Mouse (Mus musculus): ENCODE measurements at regions not wholly inside any gene's neighbourhood (a gene's known extent, or its start where the extent isn't known, plus 50 kb on each side); places are given as distances from the start of the nearest gene placed in this dataset.

DNA sequence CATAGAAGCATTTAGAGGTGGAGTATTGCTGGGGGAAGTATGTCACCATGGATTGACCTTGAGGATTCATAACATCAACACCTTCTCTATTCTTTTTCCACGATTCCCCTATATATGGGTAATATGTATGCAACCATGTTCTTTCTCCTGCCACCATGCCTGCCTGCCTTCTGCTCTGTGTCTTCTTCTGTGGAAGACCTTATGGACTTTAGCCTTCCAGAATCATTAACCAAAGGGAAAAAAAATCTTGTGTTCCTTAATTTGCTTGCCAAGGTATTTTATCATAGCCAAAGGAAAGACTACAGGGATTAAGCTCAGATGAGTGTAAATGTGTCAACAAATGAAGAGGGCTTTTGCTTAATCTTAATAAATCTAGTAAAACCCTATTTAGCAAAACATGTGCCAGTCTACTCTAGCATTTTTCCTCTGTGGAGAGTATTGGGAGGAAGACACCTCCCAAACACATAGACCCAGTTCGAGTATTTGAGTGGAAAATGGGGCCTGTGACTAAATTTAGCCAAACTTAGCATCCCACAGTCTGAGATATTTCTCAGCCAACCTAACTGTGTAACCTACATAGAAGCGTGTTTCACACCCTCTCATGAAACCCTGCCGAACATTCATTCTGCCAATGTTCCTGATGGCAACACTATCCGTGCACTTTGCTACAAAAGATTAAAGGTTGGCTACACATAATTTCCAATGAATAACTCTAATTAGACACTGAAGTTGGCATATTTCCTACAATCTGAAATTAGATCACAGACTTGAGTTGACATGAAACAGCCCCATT is 468.0 kb upstream of the Cblb start:
- H3K4me2 ChIP-seq = no peak overlapping the region
- H3K27ac ChIP-seq = no peak overlapping the region
- ATAC-seq (ENCODE audit: insufficient number of reproducible peaks, insufficient read depth, low FRiP score, low TSS enrichment, low read depth) = no peak
- H3K9me3 ChIP-seq = no peaks in the 10 kb centered on the region
- no peaks in the 10 kb centered on the region for H3K4me1 ChIP-seq (replicated peaks)
- no peaks in the 10 kb centered on the region for H3K27me3 ChIP-seq
- WGBS = 89% methylated on average over 5 of the region's 5 CpGs
- H3K9ac ChIP-seq (replicated peaks) = no peak overlapping the region
- H3K4me3 ChIP-seq (replicated peaks) = no peak overlapping the region
- no peaks in the 10 kb centered on the region for H3K36me3 ChIP-seq

DNA sequence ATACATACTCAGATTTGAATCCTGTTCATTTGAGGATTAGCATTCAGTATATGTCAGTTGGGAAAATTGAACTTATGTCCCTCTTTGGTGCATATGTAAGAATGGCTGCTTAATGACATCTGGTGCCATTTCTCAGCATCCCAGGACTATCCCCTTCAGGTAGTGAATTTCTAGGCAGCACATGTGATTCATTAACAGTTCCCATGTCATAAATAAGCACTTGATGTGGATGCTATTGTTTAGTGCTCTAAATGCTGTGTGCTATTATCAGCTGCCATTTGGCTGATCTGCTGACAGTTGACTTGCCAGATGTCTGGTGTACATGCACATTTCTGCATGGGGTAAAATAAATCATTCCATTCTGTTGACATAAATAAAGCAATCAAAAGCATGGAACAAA is 467.0 kb upstream of the Cblb start:
- Histone ChIP-seq H3K9ac (replicated peaks) (no peak overlapping the region), H3K9me3 (no peaks in the 10 kb centered on the region), H3K27ac (no peak overlapping the region), H3K4me2 (no peak overlapping the region), H3K4me3 (replicated peaks) (no peak overlapping the region), H3K4me1 (replicated peaks) (no peaks in the 10 kb centered on the region), H3K27me3 (no peaks in the 10 kb centered on the region), H3K36me3 (no peaks in the 10 kb centered on the region)
- no peak for ATAC-seq (ENCODE audit: insufficient number of reproducible peaks, insufficient read depth, low FRiP score, low TSS enrichment, low read depth)

DNA sequence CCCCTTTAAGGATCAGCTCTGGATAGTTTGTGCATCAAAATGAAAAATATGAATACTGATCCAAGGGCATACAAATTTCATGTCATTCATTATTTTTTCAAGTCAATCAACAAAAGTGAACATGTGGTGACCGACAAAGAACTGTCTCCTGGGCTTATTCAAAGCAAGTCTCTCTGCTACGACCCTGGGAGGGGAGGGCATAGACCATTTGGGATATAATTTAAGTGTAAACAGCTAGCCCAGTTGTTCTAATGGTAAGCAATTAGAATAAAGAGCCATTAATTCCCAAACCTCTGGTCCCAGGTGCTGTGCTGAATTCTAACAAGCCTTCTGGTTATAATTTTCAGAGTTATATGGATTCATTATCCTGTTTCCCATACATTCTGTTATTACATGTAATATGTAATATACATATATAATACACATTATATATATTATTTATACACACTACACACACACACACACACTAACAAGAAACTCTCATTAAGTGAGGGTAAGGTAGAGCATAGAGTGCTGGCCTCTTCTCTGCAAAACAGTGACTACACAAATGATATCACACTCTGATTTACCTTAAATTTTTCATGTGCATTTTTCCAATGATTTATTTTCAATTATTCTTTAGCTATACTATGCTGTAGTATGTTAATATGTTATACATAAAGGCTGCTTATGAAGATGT is 453.0 kb upstream of the Cblb start:
- 41% methylated on average over 2 of the region's 2 CpGs for WGBS
- H3K36me3 ChIP-seq = no peaks in the 10 kb centered on the region
- ATAC-seq (ENCODE audit: insufficient number of reproducible peaks, insufficient read depth, low FRiP score, low TSS enrichment, low read depth) = no peak
- H3K27ac ChIP-seq = no peak overlapping the region
- H3K9ac ChIP-seq (replicated peaks) = no peak overlapping the region
- no peak overlapping the region for H3K4me3 ChIP-seq (replicated peaks)
- H3K9me3 ChIP-seq = no peaks in the 10 kb centered on the region
- H3K4me1 ChIP-seq (replicated peaks) = no peaks in the 10 kb centered on the region
- H3K27me3 ChIP-seq = no peaks in the 10 kb centered on the region
- no peak overlapping the region for H3K4me2 ChIP-seq

DNA sequence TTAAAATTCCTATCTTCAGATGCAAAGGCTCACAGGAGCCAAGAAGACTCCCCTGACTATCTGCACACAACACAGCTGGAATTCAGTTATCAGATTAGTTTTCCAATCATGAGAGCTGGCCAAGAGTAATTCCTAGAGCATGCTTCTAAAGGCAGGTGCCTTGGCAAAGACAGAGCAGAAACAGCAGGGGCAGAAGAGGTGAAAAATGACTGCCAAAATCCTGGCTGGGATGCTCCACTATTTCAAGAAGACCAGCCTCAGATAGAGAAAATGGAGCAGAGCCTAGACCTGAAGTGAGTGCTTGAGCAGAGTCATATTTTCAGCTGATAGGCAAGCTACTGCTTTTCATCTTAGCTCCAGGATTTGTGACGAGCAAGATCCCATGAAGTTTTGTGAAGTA is 450.5 kb upstream of the Cblb start:
- Histone ChIP-seq H3K36me3 (no peaks in the 10 kb centered on the region), H3K4me3 (replicated peaks) (no peak overlapping the region), H3K9me3 (no peaks in the 10 kb centered on the region), H3K9ac (replicated peaks) (no peak overlapping the region), H3K27ac (no peak overlapping the region), H3K4me2 (no peak overlapping the region), H3K27me3 (no peaks in the 10 kb centered on the region), H3K4me1 (replicated peaks) (no peaks in the 10 kb centered on the region)
- ATAC-seq (ENCODE audit: insufficient number of reproducible peaks, insufficient read depth, low FRiP score, low TSS enrichment, low read depth) = no peak
- WGBS = 73% methylated on average over 1 of the region's 1 CpGs

DNA sequence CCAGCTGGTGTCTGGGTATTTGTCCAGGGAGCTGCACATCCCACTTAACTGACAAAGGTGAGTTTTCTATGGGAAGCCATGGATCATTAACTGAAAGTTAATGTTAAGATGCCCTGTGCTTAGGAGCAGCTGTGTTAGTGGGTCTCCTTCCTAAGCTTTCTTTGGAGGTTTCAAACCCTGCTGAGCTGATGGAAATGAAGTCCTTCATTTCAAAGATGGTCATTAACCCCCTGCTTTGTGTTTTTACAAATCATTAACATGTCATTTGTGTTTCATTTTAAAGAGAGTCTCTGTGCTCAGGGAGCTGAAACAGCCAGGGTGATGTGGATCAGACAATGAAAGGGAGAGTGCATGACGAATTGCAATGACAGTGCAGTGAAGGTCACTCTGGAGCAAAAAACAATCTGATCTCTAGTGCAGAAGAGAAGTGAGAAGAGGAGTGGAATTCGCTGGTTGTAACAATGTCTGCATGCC is 441.1 kb upstream of the Cblb start:
- Histone ChIP-seq H3K27me3 (no peaks in the 10 kb centered on the region), H3K4me3 (replicated peaks) (no peak overlapping the region), H3K4me1 (replicated peaks) (no peaks in the 10 kb centered on the region), H3K4me2 (no peak overlapping the region), H3K36me3 (no peaks in the 10 kb centered on the region), H3K9ac (replicated peaks) (no peak overlapping the region), H3K9me3 (no peaks in the 10 kb centered on the region), H3K27ac (no peak overlapping the region)
- 24% methylated on average over 2 of the region's 2 CpGs for WGBS
- ATAC-seq (ENCODE audit: insufficient number of reproducible peaks, insufficient read depth, low FRiP score, low TSS enrichment, low read depth) = no peak

DNA sequence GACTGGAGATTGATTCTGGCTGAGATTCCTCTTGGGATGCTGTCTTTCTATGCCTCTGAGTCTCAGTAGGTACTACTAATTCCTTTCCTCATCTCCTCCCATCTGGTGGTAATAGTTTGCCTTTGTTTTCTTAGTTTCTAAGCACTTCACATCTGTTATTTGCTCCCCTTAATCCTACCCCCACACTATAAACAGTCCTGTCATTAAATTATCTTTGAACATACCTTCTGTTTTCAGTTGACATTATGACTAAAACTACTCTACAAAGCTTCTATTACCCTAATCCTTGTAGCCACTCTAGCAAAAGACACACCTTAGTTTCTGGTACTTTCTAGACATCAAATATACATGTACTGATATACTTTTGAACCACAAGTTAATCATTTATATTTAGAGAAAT is 413.4 kb upstream of the Cblb start:
- H3K4me1 ChIP-seq (replicated peaks) = no peaks in the 10 kb centered on the region
- no peaks in the 10 kb centered on the region for H3K9me3 ChIP-seq
- no peaks in the 10 kb centered on the region for H3K36me3 ChIP-seq
- H3K9ac ChIP-seq (replicated peaks) = no peak overlapping the region
- H3K27me3 ChIP-seq = no peaks in the 10 kb centered on the region
- H3K4me3 ChIP-seq (replicated peaks) = no peak overlapping the region
- no peak overlapping the region for H3K4me2 ChIP-seq
- no peak for ATAC-seq (ENCODE audit: insufficient number of reproducible peaks, insufficient read depth, low FRiP score, low TSS enrichment, low read depth)
- no peak overlapping the region for H3K27ac ChIP-seq

DNA sequence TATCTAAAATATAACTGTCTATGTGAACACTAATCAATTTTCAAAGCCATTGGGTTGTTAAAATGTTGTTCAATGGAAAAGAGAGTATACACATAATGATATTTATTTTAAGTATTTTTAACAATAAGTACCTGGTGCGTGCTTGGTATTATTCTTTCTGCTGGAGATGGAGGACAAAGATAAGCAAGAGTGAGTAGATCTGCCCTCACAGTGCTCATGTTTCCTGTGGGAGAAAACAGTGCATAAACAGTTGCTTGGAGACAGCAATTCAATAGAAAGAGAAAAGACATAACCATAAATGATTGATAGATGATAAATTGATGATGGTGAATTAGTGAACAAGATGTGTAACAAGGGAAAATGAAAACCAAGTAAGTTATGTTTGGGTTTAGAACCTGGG is 384.4 kb upstream of the Cblb start:
- Histone ChIP-seq H3K36me3 (no peaks in the 10 kb centered on the region), H3K4me1 (replicated peaks) (no peaks in the 10 kb centered on the region), H3K9ac (replicated peaks) (no peak overlapping the region), H3K4me3 (replicated peaks) (no peak overlapping the region), H3K4me2 (no peak overlapping the region), H3K27me3 (no peaks in the 10 kb centered on the region), H3K9me3 (no peaks in the 10 kb centered on the region), H3K27ac (no peak overlapping the region)
- no peak for ATAC-seq (ENCODE audit: insufficient number of reproducible peaks, insufficient read depth, low FRiP score, low TSS enrichment, low read depth)
- 91% methylated on average over 1 of the region's 1 CpGs for WGBS

DNA sequence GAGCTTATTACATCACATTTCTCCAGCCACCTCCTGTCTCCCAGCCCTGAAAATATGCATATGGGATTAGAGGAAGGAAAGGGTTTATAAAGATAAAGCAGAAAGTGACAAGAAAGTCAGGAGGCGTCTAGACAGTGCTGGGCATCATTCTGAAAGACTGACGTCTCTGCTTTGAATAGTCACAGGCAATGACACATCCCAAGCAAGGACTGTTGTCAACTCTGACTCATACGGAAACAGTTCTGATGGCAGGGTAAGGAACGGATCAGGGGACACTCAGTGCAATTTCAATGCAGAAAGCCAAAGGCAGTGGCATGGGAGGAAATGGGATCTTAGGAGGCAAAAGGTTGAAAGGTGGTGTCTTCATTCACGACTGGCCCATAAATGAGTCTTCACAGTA is 380.9 kb upstream of the Cblb start:
- Histone ChIP-seq H3K36me3 (no peaks in the 10 kb centered on the region), H3K4me3 (replicated peaks) (no peak overlapping the region), H3K27me3 (no peaks in the 10 kb centered on the region), H3K4me2 (no peak overlapping the region), H3K27ac (no peak overlapping the region), H3K9ac (replicated peaks) (no peak overlapping the region), H3K9me3 (no peaks in the 10 kb centered on the region), H3K4me1 (replicated peaks) (no peaks in the 10 kb centered on the region)
- WGBS = 78% methylated on average over 5 of the region's 5 CpGs
- no peak for ATAC-seq (ENCODE audit: insufficient number of reproducible peaks, insufficient read depth, low FRiP score, low TSS enrichment, low read depth)

DNA sequence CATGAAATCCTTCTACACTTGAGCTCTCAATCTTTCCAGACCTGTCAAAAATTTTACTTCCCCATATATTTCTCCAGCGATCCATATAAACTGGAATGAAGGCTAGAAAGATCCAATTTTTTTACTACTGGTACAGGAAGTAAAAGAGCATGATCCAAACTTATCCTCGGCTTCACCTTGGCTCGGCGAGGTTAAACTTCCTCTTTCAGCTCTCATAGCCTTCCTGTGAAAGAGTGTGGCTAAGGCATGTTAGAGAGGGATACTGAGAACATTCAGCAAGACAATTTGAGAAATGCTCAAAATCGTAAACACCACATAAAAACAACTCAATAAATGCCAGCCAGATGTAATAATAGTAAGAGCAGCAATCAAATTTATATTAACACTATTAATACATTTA is 380.3 kb upstream of the Cblb start:
- no peaks in the 10 kb centered on the region for H3K36me3 ChIP-seq
- no peak overlapping the region for H3K9ac ChIP-seq (replicated peaks)
- WGBS = 78% methylated on average over 5 of the region's 5 CpGs

DNA sequence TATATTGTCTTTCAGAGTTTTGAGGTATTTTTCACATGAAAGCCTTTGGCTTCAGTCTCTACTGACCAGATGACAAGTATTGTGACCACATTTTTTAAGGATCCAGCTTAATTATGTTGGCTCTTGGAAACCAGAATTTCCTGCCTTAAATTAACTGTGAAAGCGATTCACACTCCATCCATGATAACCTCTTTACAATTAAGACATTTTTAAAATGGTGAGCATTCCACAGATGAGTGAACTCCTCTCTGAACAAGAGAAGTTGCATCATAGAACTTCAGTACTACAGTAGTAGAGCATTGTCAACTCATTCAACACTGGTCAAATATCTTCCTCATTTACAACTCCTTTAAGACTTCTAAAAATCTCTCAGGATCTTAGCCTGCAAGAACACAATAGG is 369.3 kb upstream of the Cblb start:
- no peaks in the 10 kb centered on the region for H3K9me3 ChIP-seq
- no peaks in the 10 kb centered on the region for H3K27me3 ChIP-seq
- no peaks in the 10 kb centered on the region for H3K36me3 ChIP-seq
- no peak overlapping the region for H3K4me2 ChIP-seq
- ATAC-seq (ENCODE audit: insufficient number of reproducible peaks, insufficient read depth, low FRiP score, low TSS enrichment, low read depth) = no peak
- no peak overlapping the region for H3K4me3 ChIP-seq (replicated peaks)
- no peak overlapping the region for H3K27ac ChIP-seq
- no peak overlapping the region for H3K9ac ChIP-seq (replicated peaks)
- H3K4me1 ChIP-seq (replicated peaks) = no peaks in the 10 kb centered on the region
- 84% methylated on average over 1 of the region's 1 CpGs for WGBS

More for the DNA sequence above, 380.3 kb upstream of the Cblb start:
- Histone ChIP-seq H3K4me2 (no peak overlapping the region), H3K4me3 (replicated peaks) (no peak overlapping the region), H3K9me3 (no peaks in the 10 kb centered on the region), H3K27me3 (no peaks in the 10 kb centered on the region), H3K4me1 (replicated peaks) (no peaks in the 10 kb centered on the region), H3K27ac (no peak overlapping the region)
- ATAC-seq (ENCODE audit: insufficient number of reproducible peaks, insufficient read depth, low FRiP score, low TSS enrichment, low read depth) = no peak

DNA sequence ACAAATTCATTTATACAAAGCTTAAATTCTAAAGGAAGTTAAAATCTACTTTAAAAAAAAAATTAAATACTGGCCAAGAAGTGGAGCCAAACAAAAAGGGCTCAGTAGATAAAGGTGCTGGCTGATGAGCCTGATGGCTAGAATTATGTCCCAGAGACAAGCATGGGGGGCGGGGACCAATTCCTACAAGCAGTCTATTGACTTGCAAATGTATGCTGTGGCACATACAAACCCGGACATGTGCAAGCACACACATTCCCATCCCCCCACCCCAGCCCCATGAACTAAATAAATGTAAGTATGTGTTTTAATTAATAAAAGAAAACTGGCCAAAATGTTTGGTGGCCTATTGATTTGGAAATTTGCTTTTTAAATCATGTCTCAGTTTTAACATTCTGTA is 366.7 kb upstream of the Cblb start:
- no peak overlapping the region for H3K4me3 ChIP-seq (replicated peaks)
- no peak overlapping the region for H3K27ac ChIP-seq
- no peaks in the 10 kb centered on the region for H3K27me3 ChIP-seq
- 66% methylated on average over 2 of the region's 2 CpGs for whole genome bisulfite sequencing
- H3K4me1 ChIP-seq (replicated peaks) = no peaks in the 10 kb centered on the region
- no peak overlapping the region for H3K9ac ChIP-seq (replicated peaks)
- H3K36me3 ChIP-seq = no peaks in the 10 kb centered on the region
- H3K9me3 ChIP-seq = peaks cover 6% of the 10 kb centered on the region; the same call in 1 of the 2 replicates
- ATAC-seq (ENCODE audit: insufficient number of reproducible peaks, insufficient read depth, low FRiP score, low TSS enrichment, low read depth) = no peak
- no peak overlapping the region for H3K4me2 ChIP-seq

DNA sequence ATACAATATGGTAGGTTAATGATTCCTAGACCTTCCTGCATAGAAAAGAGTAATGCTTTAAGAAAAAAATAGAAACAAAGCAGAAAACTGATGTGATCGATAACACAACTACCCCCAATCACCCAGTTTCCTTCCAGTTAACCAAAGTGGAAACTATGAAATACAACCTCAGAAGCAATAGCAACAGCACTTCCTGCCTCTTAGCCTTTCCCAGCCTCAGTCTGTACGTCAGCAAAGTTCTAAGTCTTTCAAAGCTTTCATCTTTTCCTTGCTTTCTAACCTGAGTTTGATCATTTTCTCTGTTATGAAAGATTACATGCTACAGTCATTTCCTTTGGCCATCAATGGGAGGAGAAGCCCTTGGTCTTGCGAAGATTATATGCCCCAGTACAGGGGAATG is 355.9 kb upstream of the Cblb start:
- Histone ChIP-seq H3K27ac (no peak overlapping the region), H3K4me1 (replicated peaks) (peaks cover 5% of the 10 kb centered on the region), H3K9ac (replicated peaks) (no peak overlapping the region), H3K4me2 (no peak overlapping the region), H3K27me3 (no peaks in the 10 kb centered on the region), H3K9me3 (no peaks in the 10 kb centered on the region), H3K4me3 (replicated peaks) (no peak overlapping the region), H3K36me3 (no peaks in the 10 kb centered on the region)
- ATAC-seq (ENCODE audit: insufficient number of reproducible peaks, insufficient read depth, low FRiP score, low TSS enrichment, low read depth) = no peak
- WGBS = 86% methylated on average over 3 of the region's 3 CpGs

Measured in limb, embryonic 12.5 days (tissue).